Mouse (Mus musculus) cerebellum, postnatal 10 days (tissue): ENCODE measurements at regions not wholly inside any gene's neighbourhood (a gene's known extent, or its start where the extent isn't known, plus 50 kb on each side); places are given as distances from the start of the nearest gene placed in this dataset.
A peak's percentile ranks its signal among the peaks of the same experiment; 100 is the strongest.
"Not testable (repeated sequence)": the region's sequence is repeated elsewhere in the genome, so short reads cannot be mapped to it uniquely, and the experiment has no call there.

Experiments used
- DNase-seq, 2 experiments: peaks; one replicate each; pipeline ENCODE4 v3.0.0; 2021; ENCODE audit warnings: mixed read lengths in 2 of 2

GRCm38 (mm10) chr16:25478300-25478699 lies 191.7 kb downstream of the Tprg start:
- no peak for DNase-seq

GRCm38 (mm10) chr16:25483831-25484254 lies 197.2 kb downstream of the Tprg start:
- peak; percentile 54 to 64 for DNase-seq

GRCm38 (mm10) chr16:25485007-25485406 lies 198.4 kb downstream of the Tprg start:
- no peak for DNase-seq

- no peak for DNase-seq
These were observed 197.0 kb upstream of the Trp63 start for GRCm38 (mm10) chr16:25486477-25487094.

- DNase-seq, result no peak
These were observed 192.7 kb upstream of the Trp63 start for GRCm38 (mm10) chr16:25490847-25491246.

- no peak for DNase-seq
These were observed 189.4 kb upstream of the Trp63 start for GRCm38 (mm10) chr16:25494153-25494552.

GRCm38 (mm10) chr16:25495586-25496196 lies 187.9 kb upstream of the Trp63 start:
- no peak for DNase-seq

GRCm38 (mm10) chr16:25504829-25505228 lies 178.7 kb upstream of the Trp63 start:
- peak; percentile 4 to 8 for DNase-seq

- DNase-seq, result no peak
These were observed 166.3 kb upstream of the Trp63 start for GRCm38 (mm10) chr16:25517114-25517868.

- not testable (repeated sequence) for DNase-seq
These were observed 160.4 kb upstream of the Trp63 start for GRCm38 (mm10) chr16:25523141-25523540.

GRCm38 (mm10) chr16:25523621-25524020 lies 159.9 kb upstream of the Trp63 start:
- no peak for DNase-seq

GRCm38 (mm10) chr16:25527850-25528249 lies 155.7 kb upstream of the Trp63 start:
- no peak for DNase-seq

GRCm38 (mm10) chr16:25528313-25528712 lies 155.2 kb upstream of the Trp63 start:
- DNase-seq, result no peak

GRCm38 (mm10) chr16:25529681-25530080 lies 153.9 kb upstream of the Trp63 start:
- DNase-seq, result peak; percentile 17 to 54

GRCm38 (mm10) chr16:25531761-25532336 lies 151.7 kb upstream of the Trp63 start:
- no peak for DNase-seq

GRCm38 (mm10) chr16:25532519-25533205 lies 150.9 kb upstream of the Trp63 start:
- DNase-seq, result peak; percentile 16 to 24

GRCm38 (mm10) chr16:25533206-25533580 lies 150.4 kb upstream of the Trp63 start:
- DNase-seq, result peak; percentile 93 to 96

- DNase-seq, result no peak
These were observed 147.0 kb upstream of the Trp63 start for GRCm38 (mm10) chr16:25536550-25536949.

GRCm38 (mm10) chr16:25549542-25550110 lies 133.9 kb upstream of the Trp63 start:
- DNase-seq, result no peak

- DNase-seq, result no peak
These were observed 126.4 kb upstream of the Trp63 start for GRCm38 (mm10) chr16:25557181-25557580.

- no peak for DNase-seq
These were observed 103.3 kb upstream of the Trp63 start for GRCm38 (mm10) chr16:25580216-25580615.

- no peak for DNase-seq
These were observed 99.1 kb upstream of the Trp63 start for GRCm38 (mm10) chr16:25584337-25585069.
